Mouse (Mus musculus) C2C12 (cell line): ENCODE data around the gene Brwd1.

Source experiments
- CTCF ChIP-seq: IDR thresholded peaks from one replicate; pipeline ENCODE4 v1.5.1; 2011; ENCODE audit not compliant: control insufficient read depth, insufficient read depth, insufficient read length
- MAX ChIP-seq: IDR thresholded peaks from one replicate; pipeline ENCODE4 v1.6.1; 2011; ENCODE audit warnings: mild to moderate bottlenecking, control low read depth
- MYOG ChIP-seq: IDR thresholded peaks from one replicate; pipeline ENCODE4 v1.6.1; 2011; ENCODE audit not compliant: control insufficient read depth, insufficient read length; ENCODE audit errors: extremely low read depth
- USF1 ChIP-seq: IDR thresholded peaks from one replicate; pipeline ENCODE4 v1.6.1; 2011; ENCODE audit warnings: low read depth, mild to moderate bottlenecking, control low read depth, moderate library complexity

- no peak for TF ChIP-seq CTCF
- TF ChIP-seq MYOG: no peak
- no peak for TF ChIP-seq MAX
- TF ChIP-seq USF1: no peak
Observed at GRCm38 (mm10) chr16:96088120-96088519, 5.8 kb upstream of the Brwd1 start.
